Mouse (Mus musculus): ENCODE measurements around the gene Eef1b2.

DNA sequence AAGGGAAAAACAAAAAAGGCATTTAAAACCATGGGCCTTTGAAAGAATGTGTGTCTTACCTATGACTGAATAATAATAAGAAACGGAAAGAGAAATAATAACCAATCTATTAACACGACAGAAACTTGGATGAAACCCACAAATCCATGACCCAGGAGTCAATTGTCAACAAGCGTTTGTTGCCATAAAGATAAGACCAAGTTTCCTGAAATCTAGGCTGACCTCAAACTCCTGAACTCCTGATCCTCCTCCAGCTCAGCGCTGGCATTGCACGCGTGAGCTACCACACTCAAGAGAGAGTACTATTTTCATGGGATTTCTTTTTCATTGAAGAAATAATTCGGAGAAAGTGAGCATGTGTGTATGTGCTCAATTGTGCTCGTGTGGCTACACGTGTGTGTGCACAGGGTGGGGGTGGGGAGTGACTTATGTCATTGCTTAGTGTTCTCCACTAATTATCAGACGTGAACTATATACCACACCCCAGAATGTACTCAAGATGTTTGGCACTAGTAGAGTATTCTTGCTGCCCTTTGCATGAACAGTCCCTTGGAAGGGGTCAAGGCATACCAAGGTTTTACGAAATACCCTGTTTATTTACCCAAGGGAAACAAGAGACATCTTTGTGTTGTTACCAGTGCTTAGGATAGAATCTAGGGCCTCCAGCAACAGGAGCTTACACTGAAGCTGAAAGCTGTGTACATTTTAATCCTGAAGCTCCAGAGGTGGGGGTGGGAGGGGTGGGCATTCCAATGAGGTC lies 15.9 kb downstream of the Eef1b2 start:
- no peak for TF ChIP-seq CHD2 (IDR thresholded peaks at IDR 0.05; ENCODE audit: low read depth, low read length)
- TF ChIP-seq HCFC1 (IDR thresholded peaks at IDR 0.05; ENCODE audit: borderline replicate concordance, insufficient read depth, low read length) = no peak
